Mouse (Mus musculus): ENCODE measurements around the gene Tamm41. TPM values are rescaled to one million over a fixed set of nuclear protein-coding genes. Genes with fewer than 3 reads are reported as not detected.
A peak's percentile ranks its signal among the peaks of the same experiment; 100 is the strongest.

Tamm41 gene
- polyA plus RNA-seq, 1 experiment from 2014 or later = 68.7 TPM

DNA sequence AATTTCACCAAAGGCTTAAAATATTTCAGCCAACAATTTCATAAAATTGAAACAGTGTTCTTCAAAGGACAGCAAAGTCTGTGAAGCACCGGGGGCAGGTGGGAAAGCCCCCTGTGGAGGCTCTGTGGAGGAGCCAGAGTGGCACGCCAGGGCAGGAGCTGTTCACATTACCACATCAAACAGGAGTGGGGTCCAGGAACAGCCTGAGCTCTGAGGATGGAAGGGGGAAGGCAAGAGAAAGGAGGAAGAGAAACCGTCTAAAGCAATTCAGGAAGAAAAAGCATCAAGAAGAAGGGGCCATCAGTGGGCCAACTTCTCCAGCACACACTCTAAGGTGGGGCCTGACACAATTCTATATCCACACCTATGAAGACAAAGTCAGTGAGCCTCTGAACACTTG is 31.6 kb downstream of the Tamm41 start:
- H3K9ac ChIP-seq (replicated peaks; ENCODE audit: low read length) = no peak overlapping the region
- WGBS = 83% methylated on average over 3 of the region's 3 CpGs
- ATAC-seq (ENCODE audit: low FRiP score, low TSS enrichment) = no peak
- H3K4me1 ChIP-seq (ENCODE audit: insufficient read depth, low read length) = 0 out of 2 replicates have a peak, but pooled peaks cover 4% of the 10 kb centered on the region
- H3K9me3 ChIP-seq (ENCODE audit: low read length) = no peaks in the 10 kb centered on the region
- H3K4me3 ChIP-seq (ENCODE audit: low read length) = no peak overlapping the region
- H3K36me3 ChIP-seq (ENCODE audit: insufficient read depth, low read length) = peaks cover 8% of the 10 kb centered on the region
- H3K27me3 ChIP-seq (ENCODE audit: insufficient read depth, low read length) = no peaks in the 10 kb centered on the region
- H3K4me2 ChIP-seq (replicated peaks; ENCODE audit: low read depth, low read length) = no peak overlapping the region
- H3K27ac ChIP-seq (ENCODE audit: low read length) = no peak overlapping the region

DNA sequence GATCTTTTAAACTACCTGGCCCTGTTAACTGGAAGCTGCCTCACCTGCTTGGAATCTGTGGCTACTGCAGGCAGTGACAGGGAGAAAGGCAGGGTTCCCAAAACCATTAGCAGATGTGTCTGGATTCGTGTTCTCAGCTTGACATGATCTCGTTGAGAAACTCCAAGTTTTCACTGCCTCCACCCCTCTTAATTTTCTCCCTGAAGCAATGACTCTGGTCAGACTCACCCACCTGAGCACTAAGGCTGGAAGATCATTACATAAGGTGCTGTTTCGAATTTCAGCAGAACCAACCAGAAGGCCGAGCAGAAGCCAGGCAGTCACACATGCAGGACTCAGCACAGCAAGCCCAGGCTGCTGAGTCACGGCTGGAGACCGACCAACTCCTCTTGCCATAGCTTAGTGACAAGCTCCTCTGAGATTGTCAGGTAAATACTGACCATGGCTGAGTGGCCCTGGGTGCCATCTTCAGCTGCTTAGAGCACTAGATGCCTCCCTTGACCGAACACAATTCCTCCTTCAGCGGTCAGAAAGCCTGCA is 32.3 kb downstream of the Tamm41 start:
- Histone ChIP-seq H3K27me3 (ENCODE audit: insufficient read depth, low read length) (no peaks in the 10 kb centered on the region), H3K9ac (replicated peaks; ENCODE audit: low read length) (no peak overlapping the region), H3K4me3 (ENCODE audit: low read length) (no peak overlapping the region), H3K36me3 (ENCODE audit: insufficient read depth, low read length) (0 out of 2 replicates have a peak, but pooled peaks cover 4% of the 10 kb centered on the region), H3K4me1 (ENCODE audit: insufficient read depth, low read length) (0 out of 2 replicates have a peak, but pooled peaks cover 4% of the 10 kb centered on the region), H3K27ac (ENCODE audit: low read length) (no peak overlapping the region), H3K9me3 (ENCODE audit: low read length) (no peaks in the 10 kb centered on the region), H3K4me2 (replicated peaks; ENCODE audit: low read depth, low read length) (no peak overlapping the region)
- WGBS = 78% methylated on average over 8 of the region's 8 CpGs
- ATAC-seq (ENCODE audit: low FRiP score, low TSS enrichment) = no peak

- Histone ChIP-seq H3K36me3 (ENCODE audit: insufficient read depth, low read length) (no peaks in the 10 kb centered on the region), H3K4me2 (replicated peaks; ENCODE audit: low read depth, low read length) (no peak overlapping the region), H3K9ac (replicated peaks; ENCODE audit: low read length) (no peak overlapping the region), H3K4me3 (ENCODE audit: low read length) (no peak overlapping the region), H3K27me3 (ENCODE audit: insufficient read depth, low read length) (no peaks in the 10 kb centered on the region), H3K9me3 (ENCODE audit: low read length) (no peaks in the 10 kb centered on the region), H3K27ac (ENCODE audit: low read length) (no peak overlapping the region), H3K4me1 (ENCODE audit: insufficient read depth, low read length) (0 out of 2 replicates have a peak, but pooled peaks cover 4% of the 10 kb centered on the region)
- no peak for ATAC-seq (ENCODE audit: low FRiP score, low TSS enrichment)
- 89% methylated on average over 8 of the region's 8 CpGs for WGBS
Measured at GRCm38 (mm10) chr6:115004636-115005035, 33.0 kb downstream of the Tamm41 start.

DNA sequence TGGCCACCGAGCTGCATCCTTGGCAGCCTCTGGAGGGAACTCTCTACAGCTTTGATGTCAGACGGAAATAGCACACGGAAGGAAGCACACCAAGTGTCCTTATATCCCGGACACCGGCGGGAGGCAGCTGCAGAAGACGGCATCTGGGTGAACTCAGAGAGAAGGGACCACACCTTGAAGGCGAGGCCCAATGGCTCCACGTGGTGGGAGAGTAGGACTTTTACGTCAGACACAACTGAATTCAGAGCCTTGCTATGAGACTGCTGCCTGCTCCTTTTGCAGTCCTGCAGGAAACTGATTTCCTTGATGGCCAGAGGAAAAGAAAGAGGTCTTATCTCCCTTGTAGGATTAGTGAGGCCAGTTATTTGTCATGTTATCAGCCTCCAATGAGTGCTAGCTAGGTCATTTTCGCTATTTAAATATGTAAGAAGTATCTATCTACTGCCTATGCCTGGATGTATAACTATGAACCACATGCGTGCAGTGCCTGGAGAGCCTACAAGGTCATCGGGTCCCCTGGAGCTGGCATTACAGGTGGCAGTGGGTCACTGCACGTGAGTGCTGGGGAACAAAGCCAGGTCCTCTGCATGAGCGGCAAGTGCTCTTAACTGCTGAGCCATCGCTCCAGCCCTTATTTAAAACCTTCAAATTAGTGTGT is 39.2 kb downstream of the Tamm41 start:
- H3K27me3 ChIP-seq (ENCODE audit: insufficient read depth, low read length) = no peaks in the 10 kb centered on the region
- H3K27ac ChIP-seq (ENCODE audit: low read length) = no peak overlapping the region
- no peaks in the 10 kb centered on the region for H3K36me3 ChIP-seq (ENCODE audit: insufficient read depth, low read length)
- no peak overlapping the region for H3K9ac ChIP-seq (replicated peaks; ENCODE audit: low read length)
- no peak overlapping the region for H3K4me3 ChIP-seq (ENCODE audit: low read length)
- no peak overlapping the region for H3K4me2 ChIP-seq (replicated peaks; ENCODE audit: low read depth, low read length)
- WGBS = 77% methylated on average over 16 of the region's 16 CpGs
- ATAC-seq (ENCODE audit: low FRiP score, low TSS enrichment) = no peak
- H3K9me3 ChIP-seq (ENCODE audit: low read length) = no peaks in the 10 kb centered on the region
- 0 out of 2 replicates have a peak, but pooled peaks cover 2% of the 10 kb centered on the region for H3K4me1 ChIP-seq (ENCODE audit: insufficient read depth, low read length)

DNA sequence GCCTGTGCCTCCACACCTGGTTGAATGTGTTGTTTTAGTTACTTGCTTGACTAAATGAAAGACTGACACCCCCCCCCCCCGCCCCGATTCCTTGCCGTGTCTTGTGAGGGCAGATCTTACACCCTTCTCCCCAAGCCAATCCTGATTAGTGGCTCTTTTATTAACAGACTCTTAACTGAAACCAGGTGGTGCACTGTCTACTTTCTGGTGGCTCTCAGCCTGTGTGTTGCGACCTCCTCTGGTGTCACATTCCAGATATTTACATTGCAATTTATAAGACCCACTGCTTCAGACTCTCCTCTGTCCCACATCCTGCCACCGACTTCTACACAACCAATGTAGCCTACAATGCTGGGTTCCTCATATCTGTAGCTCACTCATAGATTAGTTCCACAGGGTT is 40.2 kb downstream of the Tamm41 start:
- ATAC-seq (ENCODE audit: low FRiP score, low TSS enrichment) = no peak
- 0 out of 2 replicates have a peak, but pooled peaks cover 2% of the 10 kb centered on the region for H3K4me1 ChIP-seq (ENCODE audit: insufficient read depth, low read length)
- 33% methylated on average over 5 of the region's 5 CpGs for WGBS
- no peak overlapping the region for H3K4me3 ChIP-seq (ENCODE audit: low read length)
- no peak overlapping the region for H3K4me2 ChIP-seq (replicated peaks; ENCODE audit: low read depth, low read length)
- no peak overlapping the region for H3K27ac ChIP-seq (ENCODE audit: low read length)
- H3K9me3 ChIP-seq (ENCODE audit: low read length) = no peaks in the 10 kb centered on the region
- no peaks in the 10 kb centered on the region for H3K27me3 ChIP-seq (ENCODE audit: insufficient read depth, low read length)
- no peaks in the 10 kb centered on the region for H3K36me3 ChIP-seq (ENCODE audit: insufficient read depth, low read length)
- H3K9ac ChIP-seq (replicated peaks; ENCODE audit: low read length) = no peak overlapping the region

DNA sequence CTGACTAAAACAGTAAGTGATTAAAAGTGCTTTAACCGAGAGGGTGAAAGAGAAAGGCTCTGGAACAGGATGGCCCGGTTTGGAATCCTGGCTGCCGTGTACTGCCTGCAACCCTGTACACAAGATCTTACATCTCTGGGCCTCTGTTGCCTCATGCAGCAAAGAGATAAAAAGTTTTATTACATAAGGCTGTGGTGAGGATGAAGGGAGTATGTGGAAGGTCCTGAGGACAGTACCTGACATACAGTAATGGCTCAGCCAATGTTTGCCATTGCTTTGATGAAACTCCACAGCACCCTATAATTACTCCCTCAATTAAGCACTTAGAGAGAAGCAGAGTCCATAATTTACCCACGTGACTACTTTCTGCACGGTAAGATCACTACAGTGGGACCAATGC is 40.8 kb downstream of the Tamm41 start:
- 0 out of 2 replicates have a peak, but pooled peaks cover 2% of the 10 kb centered on the region for H3K4me1 ChIP-seq (ENCODE audit: insufficient read depth, low read length)
- 67% methylated on average over 5 of the region's 5 CpGs for WGBS
- no peak for ATAC-seq (ENCODE audit: low FRiP score, low TSS enrichment)

GRCm38 (mm10) chr6:114994079-114994478 is 43.6 kb downstream of the Tamm41 start:
- Histone ChIP-seq H3K4me2 (replicated peaks; ENCODE audit: low read depth, low read length) (no peak overlapping the region), H3K27me3 (ENCODE audit: insufficient read depth, low read length) (no peaks in the 10 kb centered on the region), H3K36me3 (ENCODE audit: insufficient read depth, low read length) (no peaks in the 10 kb centered on the region), H3K9ac (replicated peaks; ENCODE audit: low read length) (no peak overlapping the region), H3K4me3 (ENCODE audit: low read length) (no peak overlapping the region), H3K9me3 (ENCODE audit: low read length) (no peaks in the 10 kb centered on the region), H3K27ac (ENCODE audit: low read length) (no peak overlapping the region), H3K4me1 (ENCODE audit: insufficient read depth, low read length) (0 out of 2 replicates have a peak, but pooled peaks cover 2% of the 10 kb centered on the region)
- 78% methylated on average over 5 of the region's 5 CpGs for WGBS
- no peak for ATAC-seq (ENCODE audit: low FRiP score, low TSS enrichment)

More for the DNA sequence above, 40.8 kb downstream of the Tamm41 start:
- Histone ChIP-seq H3K9me3 (ENCODE audit: low read length) (no peaks in the 10 kb centered on the region), H3K27me3 (ENCODE audit: insufficient read depth, low read length) (no peaks in the 10 kb centered on the region), H3K27ac (ENCODE audit: low read length) (no peak overlapping the region), H3K4me2 (replicated peaks; ENCODE audit: low read depth, low read length) (no peak overlapping the region), H3K9ac (replicated peaks; ENCODE audit: low read length) (no peak overlapping the region), H3K4me3 (ENCODE audit: low read length) (no peak overlapping the region), H3K36me3 (ENCODE audit: insufficient read depth, low read length) (no peaks in the 10 kb centered on the region)

- H3K36me3 ChIP-seq (ENCODE audit: insufficient read depth, low read length) = no peaks in the 10 kb centered on the region
- H3K27ac ChIP-seq (ENCODE audit: low read length) = no peak overlapping the region
- no peaks in the 10 kb centered on the region for H3K9me3 ChIP-seq (ENCODE audit: low read length)
- H3K4me3 ChIP-seq (ENCODE audit: low read length) = no peak overlapping the region
- H3K27me3 ChIP-seq (ENCODE audit: insufficient read depth, low read length) = no peaks in the 10 kb centered on the region
- 61% methylated on average over 8 of the region's 8 CpGs for WGBS
- no peak for ATAC-seq (ENCODE audit: low FRiP score, low TSS enrichment)
- no peak overlapping the region for H3K4me2 ChIP-seq (replicated peaks; ENCODE audit: low read depth, low read length)
- H3K9ac ChIP-seq (replicated peaks; ENCODE audit: low read length) = no peak overlapping the region
- H3K4me1 ChIP-seq (ENCODE audit: insufficient read depth, low read length) = 0 out of 2 replicates have a peak, but pooled peaks cover 2% of the 10 kb centered on the region
Measured at GRCm38 (mm10) chr6:114993659-114994058, 44.0 kb downstream of the Tamm41 start.

DNA sequence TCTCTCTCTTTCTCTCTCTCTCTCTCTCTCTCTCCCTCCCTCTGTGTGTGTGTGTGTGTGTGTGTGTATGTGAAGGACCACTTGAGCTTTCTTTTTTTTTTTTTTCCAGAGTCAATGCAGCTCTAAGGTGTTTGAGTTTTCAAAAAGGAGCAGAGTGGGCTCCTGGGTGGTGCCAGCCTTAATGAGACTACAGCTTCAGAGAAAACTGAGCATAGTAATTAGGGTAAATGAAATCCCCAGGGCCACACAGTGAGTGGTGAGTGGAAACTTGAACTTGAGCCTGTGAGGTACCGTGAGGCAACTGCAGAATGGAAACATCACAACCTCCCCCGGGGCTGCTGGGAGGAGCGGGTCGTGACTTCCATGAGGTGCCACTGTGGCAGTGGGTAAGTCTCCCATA is 45.8 kb downstream of the Tamm41 start:
- no peak for ATAC-seq (ENCODE audit: low FRiP score, low TSS enrichment)
- Histone ChIP-seq H3K36me3 (ENCODE audit: insufficient read depth, low read length) (no peaks in the 10 kb centered on the region), H3K27me3 (ENCODE audit: insufficient read depth, low read length) (no peaks in the 10 kb centered on the region), H3K4me1 (ENCODE audit: insufficient read depth, low read length) (0 out of 2 replicates have a peak, but pooled peaks cover under 1% of the 10 kb centered on the region), H3K4me3 (ENCODE audit: low read length) (no peak overlapping the region), H3K4me2 (replicated peaks; ENCODE audit: low read depth, low read length) (no peak overlapping the region), H3K27ac (ENCODE audit: low read length) (no peak overlapping the region), H3K9me3 (ENCODE audit: low read length) (no peaks in the 10 kb centered on the region), H3K9ac (replicated peaks; ENCODE audit: low read length) (no peak overlapping the region)
- 71% methylated on average over 4 of the region's 4 CpGs for WGBS

DNA sequence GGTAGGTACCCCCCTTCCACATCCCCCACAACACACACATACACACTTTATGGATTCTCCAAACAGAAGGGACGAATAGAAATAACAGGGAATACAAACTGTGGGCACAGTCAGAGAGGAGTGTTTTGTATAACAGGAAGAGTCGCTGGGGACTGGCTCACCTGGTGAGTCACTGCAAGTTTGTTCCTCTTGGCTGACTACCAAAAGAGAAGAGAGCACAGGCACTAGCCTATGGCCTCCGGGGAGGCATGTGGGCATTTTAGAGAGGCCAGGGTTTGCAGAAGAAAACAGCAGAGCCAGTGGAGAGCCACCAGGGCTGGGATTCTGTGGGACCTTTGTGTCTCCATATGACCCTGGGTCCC is 49.1 kb downstream of the Tamm41 start:
- peak overlapping the region; percentile 90 for H3K27ac ChIP-seq (ENCODE audit: low read length)
- H3K9me3 ChIP-seq (ENCODE audit: low read length) = no peaks in the 10 kb centered on the region
- H3K4me2 ChIP-seq (replicated peaks; ENCODE audit: low read depth, low read length) = no peak overlapping the region
- no peaks in the 10 kb centered on the region for H3K4me1 ChIP-seq (ENCODE audit: insufficient read depth, low read length)
- no peaks in the 10 kb centered on the region for H3K27me3 ChIP-seq (ENCODE audit: insufficient read depth, low read length)
- WGBS = 54% methylated on average over 3 of the region's 3 CpGs
- no peaks in the 10 kb centered on the region for H3K36me3 ChIP-seq (ENCODE audit: insufficient read depth, low read length)
- no peak overlapping the region for H3K4me3 ChIP-seq (ENCODE audit: low read length)
- peak; percentile 85 for ATAC-seq (ENCODE audit: low FRiP score, low TSS enrichment)
- H3K9ac ChIP-seq (replicated peaks; ENCODE audit: low read length) = no peak overlapping the region

Data from kidney, embryonic 16.5 days (tissue).